Mouse (Mus musculus): ENCODE results near the gene Trmt2b.
"Not testable (repeated sequence)": the region's sequence is repeated elsewhere in the genome, so short reads cannot be mapped to it uniquely, and the experiment has no call there.

Gene Trmt2b

DNA sequence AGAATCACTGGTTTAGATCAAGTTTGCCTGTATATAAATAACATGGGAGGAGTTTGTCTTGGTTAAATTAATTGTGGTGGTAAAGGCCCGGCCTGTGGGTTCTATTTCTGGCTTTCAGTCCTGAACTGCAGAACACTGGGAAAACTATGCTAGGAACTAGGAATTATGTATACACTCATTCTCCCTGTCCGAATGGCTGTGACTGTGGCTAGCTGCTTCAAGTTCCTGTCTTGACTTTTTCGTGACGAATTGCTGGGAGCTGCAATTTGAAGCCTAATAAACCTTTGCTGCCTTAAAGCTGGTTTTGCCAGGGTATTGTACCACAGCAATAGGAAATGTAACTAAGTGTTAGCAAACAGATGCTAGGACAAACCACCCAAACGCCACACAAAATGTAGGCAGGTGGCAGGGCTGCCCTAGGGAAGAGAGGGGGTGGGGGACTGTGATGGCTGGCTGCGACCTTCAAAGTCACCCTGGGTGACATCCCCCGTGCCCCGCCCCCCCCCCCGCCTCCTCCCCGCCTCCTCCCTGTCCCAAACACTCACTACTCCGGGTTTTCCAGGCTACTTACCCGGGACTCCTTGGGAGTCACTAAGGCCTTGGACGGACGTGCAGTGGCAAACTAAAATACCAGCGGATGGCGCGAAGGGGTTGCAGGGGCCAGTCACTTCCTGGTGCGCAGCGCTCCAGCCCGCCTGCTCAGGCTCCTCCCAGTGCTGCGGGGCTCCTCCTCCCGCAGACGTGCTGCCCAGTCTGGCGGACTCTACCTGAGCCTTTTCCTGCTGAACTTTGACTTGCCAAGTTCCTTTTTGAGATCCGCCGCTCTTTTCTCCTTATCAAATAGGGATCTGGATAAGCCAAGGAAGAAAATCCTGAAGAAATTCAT, at the start of gene Trmt2b:
Gene Trmt2b, minus strand, starts transcription at position 710 of the 886 bp plus-strand sequence.
- peak; percentile 78 for DNase-seq (ENCODE audit: low read depth, low spot score)

DNA sequence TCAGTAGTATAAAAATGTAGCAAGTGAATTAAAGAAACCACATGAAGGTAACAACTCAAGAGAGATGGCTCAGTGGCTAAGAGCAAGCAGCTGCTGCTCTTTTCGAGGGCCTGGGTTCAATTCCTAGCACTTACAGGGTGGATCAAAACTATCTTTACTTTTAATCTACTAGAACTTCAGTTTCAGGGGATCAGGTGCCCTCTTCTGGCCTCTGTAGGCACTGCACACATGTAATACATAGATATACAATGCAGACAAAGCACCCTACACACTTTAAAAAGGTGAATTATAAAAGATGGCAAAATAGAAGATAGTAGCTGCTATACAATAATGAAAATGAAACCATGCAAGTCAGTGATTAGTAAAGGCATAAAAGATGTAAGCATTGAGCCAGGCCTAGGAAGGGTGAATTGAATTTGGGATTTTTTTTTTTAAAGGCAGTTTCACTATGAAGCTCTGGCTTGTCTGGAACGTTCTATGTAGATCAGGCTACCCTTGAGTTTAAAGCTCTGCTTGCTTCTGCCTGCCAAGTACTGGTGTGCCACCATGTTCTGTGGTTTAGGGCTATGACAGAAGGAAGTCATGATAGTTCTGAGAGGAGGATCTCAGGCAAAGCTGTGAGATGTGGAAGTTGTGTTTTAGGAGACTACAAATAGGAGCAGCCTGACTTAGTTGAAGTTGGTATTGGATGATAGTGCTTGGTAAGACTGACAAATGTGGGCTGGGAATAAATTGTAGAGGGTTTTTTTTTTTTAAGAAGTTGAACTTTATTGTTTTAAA, 42.6 kb upstream of the Trmt2b start:
- DNase-seq (ENCODE audit: low read depth, low spot score) = peak; percentile 47

DNA sequence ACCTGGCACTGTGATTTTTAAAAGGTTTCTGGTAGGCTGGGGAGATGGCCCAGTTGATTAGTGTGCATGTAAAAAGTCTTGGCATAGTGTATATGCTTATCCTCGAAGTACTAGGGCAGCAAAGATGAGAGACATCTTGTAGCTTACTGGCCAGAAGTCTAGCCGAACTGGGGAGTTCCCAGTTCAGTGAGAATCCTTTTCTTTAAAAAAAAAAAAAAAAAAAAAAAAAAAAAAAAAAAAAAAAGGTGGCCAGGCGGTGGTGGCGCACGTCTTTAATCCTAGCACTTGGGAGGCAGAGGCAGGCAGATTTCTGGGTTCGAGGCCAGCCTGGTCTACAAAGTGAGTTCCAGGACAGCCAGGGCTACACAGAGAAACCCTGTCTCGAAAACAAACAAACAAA, 34.4 kb upstream of the Trmt2b start:
- not testable (repeated sequence) for DNase-seq (ENCODE audit: low read depth, low spot score)

DNA sequence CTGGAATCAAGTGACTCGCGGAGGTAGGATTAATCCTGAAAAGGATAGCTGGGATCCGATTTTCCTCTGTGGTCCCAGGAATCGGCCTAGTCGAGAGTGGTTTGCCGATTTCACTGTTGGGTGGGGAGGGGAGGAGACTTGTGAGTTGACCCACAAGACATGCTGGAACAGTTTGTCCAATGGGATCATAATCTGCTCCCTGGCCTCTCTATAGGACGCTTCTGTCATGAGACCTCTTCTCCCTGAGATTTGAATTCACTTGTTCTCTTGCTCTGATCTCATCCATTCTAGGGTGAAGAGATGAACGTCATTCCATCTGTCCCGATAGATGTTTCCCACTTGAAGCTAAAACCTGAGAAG, 31.5 kb upstream of the Trmt2b start:
- no peak for DNase-seq (ENCODE audit: low read depth, low spot score)

DNA sequence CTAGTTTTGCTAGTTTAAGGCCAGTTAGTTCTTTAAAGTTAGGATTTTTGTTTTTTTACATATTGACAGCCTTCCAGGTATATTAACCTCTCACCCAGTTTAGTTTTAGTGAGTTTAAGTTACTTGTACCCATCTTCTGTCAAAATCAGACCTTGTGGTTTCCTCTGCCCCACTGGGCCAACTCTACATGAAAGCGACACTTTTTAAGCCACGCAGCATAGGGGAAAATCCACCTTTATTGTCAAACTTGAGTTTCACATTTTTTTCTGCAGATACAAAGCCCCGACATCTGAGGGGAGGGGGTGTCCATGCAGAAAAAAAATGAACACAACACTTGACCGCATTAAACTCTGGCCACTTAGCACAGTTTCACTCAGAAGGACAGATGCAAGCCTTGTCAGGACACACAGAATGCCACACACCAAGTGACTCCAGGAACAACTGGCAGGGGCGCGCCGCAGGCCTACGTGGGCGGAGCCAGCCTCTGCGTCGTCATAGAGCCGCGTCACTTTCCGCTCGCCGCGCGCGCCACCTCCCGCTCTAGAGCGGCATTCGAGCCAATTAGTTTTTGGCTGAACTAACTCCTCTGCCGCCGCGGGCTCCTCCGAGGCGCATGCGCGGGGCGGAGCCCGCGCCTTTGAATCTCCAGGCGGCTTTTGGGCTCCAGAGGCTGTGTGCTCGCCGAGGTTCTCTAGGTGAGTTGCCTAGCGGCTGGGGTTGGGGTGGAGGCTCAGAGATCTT, 30.9 kb upstream of the Trmt2b start, which contains the start of gene Cenpi:
Gene Cenpi, plus strand, starts transcription at position 551 of the 741 bp plus-strand sequence.
- peak; percentile 93 for DNase-seq (ENCODE audit: low read depth, low spot score)

DNA sequence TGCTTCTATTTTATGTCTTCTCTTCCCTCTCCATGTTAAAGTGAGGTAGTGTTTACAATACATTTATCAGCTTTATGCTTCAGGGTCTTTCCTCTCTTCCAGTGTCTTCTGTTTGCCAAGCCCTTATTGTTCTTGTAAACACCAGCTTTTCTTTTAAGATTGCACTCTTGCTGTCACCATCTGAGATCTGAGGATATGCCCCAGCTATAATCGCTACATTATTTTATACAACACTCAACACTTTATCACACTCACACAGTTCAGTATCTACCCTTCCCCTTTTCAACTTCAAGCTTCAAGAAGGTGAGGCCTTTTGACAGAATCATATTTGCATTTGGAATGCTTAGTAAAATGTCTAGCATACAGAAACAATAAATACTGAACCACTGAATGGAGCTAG, 26.5 kb upstream of the Trmt2b start:
- no peak for DNase-seq (ENCODE audit: low read depth, low spot score)

DNA sequence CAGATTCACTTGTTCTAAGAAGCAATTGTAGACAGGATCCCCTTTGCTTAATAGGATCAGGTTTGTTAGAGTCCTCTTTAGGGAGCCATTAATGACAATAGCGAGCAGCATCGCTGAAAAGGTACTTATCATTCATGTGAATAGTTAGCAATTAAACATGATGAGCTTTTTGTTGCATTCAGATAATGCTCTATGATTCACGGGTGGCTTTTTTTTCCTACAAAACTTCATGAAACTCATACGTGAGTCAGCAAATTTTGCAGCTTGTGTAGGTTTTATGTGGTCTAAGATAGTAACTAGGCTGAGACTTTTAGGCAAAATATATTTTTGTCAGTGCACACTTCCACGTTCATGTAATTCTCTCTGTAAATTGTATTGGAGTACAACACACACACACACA, 23.4 kb upstream of the Trmt2b start:
- no peak for DNase-seq (ENCODE audit: low read depth, low spot score)

DNA sequence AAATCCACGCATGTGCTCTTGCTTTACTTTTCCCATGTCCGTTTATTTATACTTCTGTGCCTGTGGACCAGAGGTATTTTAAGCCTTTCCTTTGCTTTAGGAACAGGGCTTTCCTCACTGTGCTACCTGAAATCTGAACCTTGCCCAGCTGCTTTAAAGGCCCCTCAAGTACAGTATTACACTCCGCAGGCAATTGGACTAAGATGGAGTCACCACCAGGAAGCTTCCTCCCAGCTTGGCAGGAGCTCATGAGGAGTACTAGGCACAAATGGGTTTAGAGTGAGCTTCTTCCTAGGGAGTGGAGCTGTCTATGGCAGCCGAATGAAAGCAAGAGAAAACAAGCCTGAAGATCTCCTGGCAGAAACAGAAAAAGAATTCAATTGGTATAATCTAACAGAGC, 20.4 kb upstream of the Trmt2b start:
- no peak for DNase-seq (ENCODE audit: low read depth, low spot score)

DNA sequence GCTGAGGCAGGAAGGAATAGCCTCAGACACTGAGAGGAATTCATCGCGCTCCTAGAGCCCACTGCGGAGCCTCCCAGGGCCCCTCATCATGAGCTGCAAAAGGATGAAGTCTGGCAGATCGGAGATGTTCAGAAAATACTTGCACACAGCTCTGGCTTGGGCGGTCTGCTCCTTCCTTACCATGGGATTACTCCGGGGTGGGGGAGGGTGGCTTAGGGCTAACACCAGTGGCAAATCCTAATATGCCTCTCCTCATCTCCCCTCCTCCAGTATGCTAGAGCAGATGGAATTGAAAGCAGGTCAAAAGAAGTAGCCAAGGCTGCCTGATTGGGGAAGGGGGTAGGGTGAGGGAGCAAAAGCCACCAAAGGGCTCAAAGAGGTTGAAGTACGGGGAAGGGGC, 20.0 kb upstream of the Trmt2b start:
- no peak for DNase-seq (ENCODE audit: low read depth, low spot score)

DNA sequence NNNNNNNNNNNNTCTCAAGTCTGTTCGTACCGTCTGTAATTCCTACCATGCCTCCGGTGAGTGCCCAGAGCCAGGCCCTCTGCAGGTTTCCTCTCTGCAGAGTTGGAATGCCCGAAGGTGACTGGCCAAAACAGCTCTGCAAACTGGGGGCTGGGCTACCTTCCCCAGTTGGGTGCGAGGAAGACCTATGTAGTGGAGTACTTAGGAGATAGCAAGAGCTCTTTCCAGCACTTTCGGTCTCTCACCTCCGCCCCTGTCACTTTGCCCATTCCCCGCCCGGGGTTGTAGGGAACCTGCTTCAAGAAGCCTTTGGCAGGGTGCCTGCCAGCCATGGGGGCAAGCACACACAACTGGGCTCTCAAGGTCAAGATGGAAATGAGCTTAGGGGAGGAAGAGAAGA, 19.5 kb upstream of the Trmt2b start:
- DNase-seq (ENCODE audit: low read depth, low spot score) = no peak

DNA sequence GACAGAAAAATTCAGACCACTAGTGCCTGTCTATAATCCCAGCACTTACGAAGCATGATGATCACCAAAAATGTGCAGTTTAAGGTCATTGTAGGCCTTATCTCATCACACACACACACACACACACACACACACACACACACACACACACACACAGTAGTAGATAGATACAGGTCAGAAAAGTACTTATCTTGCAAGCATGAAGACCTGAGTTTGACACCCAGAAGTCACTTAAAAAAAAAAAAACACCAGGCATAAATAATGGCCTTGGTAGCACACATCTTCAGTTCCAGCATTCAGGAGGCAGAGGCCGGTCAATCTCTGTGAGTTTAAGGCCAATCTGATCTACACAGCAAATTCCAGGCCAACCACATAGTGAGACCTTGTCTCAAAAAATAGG, 10.5 kb upstream of the Trmt2b start:
- DNase-seq (ENCODE audit: low read depth, low spot score) = no peak

DNA sequence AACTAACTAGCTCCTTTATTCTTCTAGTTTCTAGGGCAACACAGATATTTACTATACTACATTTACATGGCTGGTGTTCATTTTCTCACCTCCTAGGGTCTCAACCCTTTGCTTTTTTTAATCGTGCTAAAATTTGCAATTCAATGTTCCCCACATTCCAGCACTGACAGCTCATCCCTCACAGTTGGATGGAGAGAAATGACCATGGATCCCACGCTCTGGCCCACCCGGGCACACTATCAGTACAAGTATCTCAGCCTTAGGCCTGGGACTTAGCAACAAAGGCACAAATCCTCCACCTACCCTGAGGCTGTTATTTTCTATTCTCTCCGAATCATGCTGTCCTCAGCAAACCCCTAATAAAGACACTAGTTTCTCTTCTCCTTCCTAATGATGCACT, 9.0 kb upstream of the Trmt2b start:
- DNase-seq (ENCODE audit: low read depth, low spot score) = no peak

DNA sequence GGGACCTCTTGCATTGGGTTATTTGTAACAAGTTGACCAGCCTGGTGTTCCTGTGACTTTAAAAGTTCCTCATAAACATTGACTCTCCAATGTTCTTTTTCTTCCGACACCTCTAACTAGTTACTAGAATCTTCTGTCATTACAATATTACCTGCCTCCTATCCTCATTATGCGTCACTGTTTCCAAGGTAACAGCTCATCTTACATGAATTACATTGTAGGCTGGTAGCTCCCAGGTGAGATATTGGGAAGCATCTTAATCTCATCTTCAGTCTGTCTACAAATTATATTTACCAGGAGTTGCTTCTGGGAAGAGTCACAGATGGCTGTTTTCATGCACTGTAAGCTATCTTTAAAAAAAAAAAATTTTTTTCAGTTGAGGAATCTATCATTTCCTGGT, 8.3 kb upstream of the Trmt2b start:
- DNase-seq (ENCODE audit: low read depth, low spot score) = no peak

DNA sequence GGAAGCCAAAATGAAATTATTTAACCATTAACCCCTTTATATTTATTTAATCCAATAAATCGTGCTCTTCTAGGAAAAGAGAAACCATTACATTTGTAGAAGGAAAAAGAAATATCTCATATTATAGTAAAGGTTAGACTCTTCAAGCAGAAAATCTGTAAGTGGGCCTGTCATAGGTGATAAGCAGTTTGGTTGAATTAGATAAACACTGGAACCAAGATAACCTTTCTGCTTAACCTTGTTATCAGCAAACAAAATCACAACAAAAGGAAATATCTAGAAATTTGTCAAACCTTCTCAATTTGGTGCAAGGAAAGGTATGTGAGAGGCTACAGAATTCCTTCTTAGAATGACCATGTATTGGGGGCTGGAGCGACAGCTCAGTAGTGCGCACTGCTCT, 3.7 kb upstream of the Trmt2b start:
- no peak for DNase-seq (ENCODE audit: low read depth, low spot score)

DNA sequence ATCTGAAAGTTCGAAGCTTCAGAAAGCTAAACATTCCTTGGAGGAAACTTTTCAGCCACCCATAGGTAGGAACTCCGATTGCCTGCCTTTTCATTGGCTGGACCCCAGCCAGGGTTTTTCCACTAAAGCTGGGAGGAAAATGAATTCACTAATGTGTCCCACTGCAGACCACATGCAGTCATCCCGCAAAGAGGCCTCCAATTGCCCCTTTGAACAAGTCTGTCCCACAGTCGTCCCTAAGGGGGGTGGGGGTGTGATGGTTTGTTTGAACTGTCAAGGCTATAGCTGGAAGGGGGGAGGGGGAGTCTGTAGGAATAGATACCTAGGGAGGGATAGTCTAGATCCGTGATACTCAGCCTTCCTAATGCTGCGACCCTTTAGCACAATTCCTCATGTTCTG, 1.1 kb downstream of the Trmt2b start:
- DNase-seq (ENCODE audit: low read depth, low spot score) = no peak

DNA sequence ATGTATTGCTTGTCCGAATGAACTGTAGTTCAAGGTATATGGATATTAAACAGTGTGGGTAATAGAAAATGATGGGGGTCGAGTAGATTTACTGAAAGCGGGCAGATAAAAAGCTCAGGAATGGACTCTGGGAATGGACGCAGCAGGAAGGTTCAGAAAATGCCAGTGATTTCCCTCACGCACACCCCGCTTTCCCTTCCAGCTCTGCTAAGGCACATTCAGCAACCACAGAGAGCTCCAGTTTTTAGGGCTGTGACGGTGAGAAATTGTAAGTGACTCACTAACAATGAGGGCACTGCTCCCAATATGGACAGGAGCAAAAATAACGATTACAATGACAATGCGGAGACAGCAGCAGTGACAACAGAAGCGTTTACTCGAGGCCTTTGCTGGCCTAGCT, 14.7 kb downstream of the Trmt2b start:
- DNase-seq (ENCODE audit: low read depth, low spot score) = no peak

DNA sequence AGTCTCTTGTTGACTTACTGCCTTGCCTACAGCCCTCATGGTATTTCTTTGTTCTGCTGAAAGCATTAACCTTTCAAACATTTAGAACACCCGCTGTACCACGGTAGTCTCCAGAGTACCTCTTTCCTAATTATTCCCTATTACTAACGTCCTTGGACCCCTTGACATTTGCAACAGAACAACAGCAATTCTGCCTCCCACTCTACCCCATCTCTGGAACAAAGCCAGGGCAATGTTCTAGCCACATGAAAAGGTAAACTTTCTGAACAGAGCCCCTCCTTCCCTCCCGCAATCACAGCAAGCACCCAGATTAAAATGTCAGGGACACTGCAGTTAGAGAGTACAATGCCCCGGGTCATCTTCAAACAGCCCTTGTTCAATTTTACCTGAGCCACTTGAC, 15.6 kb downstream of the Trmt2b start:
- no peak for DNase-seq (ENCODE audit: low read depth, low spot score)

DNA sequence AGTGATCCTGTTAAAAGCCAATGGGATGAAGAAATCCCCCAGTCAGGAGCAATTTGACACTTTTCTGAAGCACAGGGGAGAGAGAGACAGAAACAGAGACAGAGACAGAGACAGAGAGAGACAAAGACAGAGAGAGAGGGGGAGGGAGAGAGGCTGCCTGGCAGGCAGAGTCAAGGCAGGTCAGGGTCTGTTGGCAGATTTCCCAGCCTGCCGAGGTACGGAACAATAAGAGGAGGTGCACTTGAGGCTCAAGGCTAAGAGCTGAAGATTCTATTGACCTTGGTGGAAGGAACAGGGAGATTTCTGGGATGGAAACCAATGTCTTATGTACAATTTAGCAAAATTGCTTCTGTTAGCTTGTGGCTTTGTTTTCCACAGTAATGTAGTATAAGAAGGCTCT, 28.6 kb downstream of the Trmt2b start:
- no peak for DNase-seq (ENCODE audit: low read depth, low spot score)

DNA sequence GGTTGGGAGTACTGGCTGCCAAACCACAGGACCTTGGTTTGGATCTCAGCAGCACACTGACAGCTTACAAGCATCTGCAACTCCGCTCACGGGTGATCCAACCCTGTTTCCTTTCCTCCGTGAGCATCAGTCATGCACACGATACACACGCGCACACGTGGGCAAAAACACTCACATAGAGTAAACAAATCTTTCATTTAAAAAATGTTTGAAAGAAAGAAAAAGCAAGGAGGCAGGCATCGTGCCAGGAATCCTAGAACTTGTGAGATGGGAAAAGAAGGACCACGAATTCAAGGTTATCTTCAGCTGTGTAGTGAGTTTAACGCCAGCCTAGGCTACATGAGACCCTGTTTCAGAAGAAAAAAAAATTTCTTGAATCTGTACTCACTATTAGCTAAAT, 30.8 kb downstream of the Trmt2b start:
- DNase-seq (ENCODE audit: low read depth, low spot score) = no peak

DNA sequence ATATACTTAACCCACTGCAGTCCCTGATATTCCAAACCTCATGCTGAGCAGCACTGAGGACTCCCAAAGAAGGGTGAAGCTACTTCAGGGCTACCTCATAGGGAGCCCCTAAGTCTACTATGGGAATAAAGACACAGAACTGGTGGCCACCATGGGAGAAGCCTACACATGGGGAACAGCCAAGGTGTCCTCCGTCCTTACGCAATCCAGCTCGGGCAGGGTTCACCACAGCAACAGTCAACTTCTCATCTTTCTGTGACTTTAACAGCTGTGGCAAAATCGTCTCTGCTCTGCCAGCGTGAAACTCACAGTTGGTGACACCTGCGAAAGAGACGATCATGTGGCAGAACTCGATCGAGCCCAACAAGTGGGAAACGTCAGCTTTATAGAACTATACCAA, 38.5 kb downstream of the Trmt2b start:
- DNase-seq (ENCODE audit: low read depth, low spot score) = no peak

DNA sequence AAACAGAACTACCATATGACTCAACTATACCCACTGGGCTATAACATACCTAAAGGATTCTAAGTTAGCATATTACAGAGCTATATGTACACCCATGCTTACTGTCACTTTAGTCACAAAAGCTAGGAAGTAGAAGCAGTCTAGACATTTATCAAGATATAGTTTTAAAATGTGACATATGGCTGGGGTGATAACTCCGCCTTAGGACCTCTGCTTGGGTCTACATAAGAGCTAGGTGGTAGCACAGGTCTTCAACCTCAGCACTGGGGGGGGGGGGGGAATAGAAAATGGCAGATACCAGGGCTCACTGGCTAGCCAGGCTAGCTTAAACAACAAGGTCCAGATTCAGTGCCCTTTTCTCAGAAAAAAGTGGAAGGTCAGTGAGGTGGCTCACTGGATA, 43.7 kb downstream of the Trmt2b start:
- no peak for DNase-seq (ENCODE audit: low read depth, low spot score)

DNA sequence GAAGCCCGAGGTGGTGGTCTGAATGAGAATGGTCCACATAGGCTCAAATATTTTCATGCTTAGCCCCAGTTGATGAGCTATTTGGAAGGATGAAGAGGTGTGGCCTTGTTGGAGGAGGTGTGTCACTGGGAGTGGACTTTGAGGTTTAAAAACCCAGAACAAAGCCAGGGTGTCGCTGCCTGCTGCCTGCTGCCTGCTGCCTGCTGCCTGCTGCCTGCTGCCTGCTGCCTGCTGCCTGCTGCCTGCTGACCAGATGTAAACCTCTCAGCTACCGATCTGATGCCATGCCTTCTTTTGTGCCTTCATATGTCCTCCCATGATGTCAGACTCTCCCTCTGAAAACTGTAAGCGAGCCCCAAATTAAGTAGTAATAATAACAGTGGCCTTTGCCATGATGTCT, 54.9 kb downstream of the Trmt2b start, which contains the start of gene Nox1:
Gene Nox1, minus strand, starts transcription at position 101 of the 400 bp plus-strand sequence.
- DNase-seq (ENCODE audit: low read depth, low spot score) = no peak

Measured in CD4-positive helper T cell, adult 2 months (primary cell).